Mouse (Mus musculus): ENCODE results near the gene Adam15.

The Adam15 gene

DNA sequence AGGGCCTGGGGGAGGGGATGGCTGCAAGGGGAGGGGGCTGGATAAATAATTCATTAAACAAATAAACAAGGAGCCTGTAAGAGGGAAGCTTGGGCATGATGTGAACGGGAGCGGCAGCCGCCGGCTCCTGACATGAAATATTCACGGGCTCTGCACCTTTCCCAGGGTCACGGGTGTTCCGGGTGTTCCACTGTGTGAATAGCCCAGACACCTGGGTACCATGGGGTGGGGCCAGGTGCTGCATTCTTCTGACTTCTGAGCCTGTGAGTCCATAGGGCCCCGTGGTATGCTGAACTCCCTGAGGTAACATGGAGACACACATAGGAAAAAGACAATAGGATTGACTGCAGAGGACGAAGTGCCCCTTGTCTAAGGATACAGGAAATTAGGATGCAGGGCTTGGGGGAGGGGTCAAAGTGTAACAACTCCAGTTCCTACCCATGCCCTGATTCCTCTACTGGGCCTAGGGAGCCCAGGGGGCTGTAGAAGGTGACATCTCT lies 22.4 kb downstream of the Adam15 start:
- DNase-seq (ENCODE audit: extremely low read depth, low read depth, low spot score) = no peak

DNA sequence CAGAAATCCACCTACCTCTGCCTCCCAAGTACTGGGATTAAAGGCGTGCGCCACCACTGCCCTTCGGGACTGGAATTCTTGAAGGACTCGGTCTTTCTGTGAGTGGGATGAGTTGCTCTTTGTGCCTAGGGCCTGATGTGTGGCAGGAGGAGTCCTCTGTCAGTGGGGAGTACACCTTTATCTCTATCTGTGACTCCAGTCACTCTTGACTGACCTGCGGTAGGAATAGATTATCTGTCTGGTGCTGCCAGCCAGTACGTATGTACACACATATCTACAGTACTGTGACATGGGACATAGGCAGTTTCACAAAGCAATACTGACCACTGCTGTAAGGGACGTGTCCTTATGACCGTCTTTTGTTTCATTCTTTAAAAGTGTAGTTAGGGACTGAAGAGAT lies 23.9 kb downstream of the Adam15 start:
- no peak for DNase-seq (ENCODE audit: extremely low read depth, low read depth, low spot score)

DNA sequence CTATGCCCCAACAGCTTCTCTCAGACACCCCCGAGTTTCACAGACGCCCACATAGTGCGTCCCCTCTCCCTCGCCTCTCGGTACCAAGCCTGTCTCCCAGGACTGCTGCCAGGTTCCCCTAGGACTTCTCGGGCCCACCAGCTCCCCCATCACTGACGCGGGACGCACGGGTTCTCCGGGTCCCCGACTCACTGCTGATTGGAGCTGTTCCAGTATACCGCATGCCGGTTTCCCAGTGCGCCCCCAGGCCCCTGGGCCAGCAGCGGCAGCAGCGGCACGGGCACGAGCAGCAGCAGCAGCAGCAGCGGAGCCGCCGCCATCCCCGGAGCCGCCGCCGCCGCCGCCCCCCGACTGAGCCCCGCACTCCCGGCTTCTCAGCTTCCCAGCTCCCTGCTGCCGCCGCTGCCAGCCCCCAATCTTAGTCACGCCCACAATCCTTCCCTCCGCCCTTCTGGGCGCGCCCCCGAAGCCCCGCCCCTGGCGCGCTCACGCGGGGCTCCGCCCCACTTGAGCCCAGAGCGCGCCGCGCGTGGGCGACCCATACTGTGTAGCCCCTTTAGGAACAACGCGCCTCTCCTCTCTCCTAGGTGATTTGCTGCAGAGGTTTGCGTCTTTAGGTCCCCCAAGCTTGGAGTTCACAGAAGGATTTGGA lies 27.2 kb downstream of the Adam15 start, which contains the start of gene Efna3:
Gene Efna3 (minus strand): TSS at position 452 of the 652 bp plus-strand sequence.
- DNase-seq (ENCODE audit: extremely low read depth, low read depth, low spot score) = no peak

DNA sequence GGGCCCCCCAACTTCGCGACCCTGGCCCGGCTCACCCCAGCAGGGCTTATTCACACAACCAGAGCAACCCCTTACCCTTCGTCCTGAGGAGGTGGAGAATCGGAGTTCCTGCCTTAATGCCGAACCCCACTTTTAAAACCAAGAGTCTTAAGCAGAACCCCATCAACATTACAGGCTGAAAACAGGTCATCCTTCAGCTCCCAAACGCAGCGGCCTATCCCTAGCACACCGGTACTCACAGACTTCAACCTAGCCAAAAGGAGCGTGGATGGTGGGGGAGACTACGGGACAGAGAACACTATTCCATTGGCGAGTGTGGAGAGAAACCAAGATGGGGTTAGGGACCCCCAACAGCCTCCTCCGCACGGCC lies 27.7 kb downstream of the Adam15 start:
- DNase-seq (ENCODE audit: extremely low read depth, low read depth, low spot score) = no peak

DNA sequence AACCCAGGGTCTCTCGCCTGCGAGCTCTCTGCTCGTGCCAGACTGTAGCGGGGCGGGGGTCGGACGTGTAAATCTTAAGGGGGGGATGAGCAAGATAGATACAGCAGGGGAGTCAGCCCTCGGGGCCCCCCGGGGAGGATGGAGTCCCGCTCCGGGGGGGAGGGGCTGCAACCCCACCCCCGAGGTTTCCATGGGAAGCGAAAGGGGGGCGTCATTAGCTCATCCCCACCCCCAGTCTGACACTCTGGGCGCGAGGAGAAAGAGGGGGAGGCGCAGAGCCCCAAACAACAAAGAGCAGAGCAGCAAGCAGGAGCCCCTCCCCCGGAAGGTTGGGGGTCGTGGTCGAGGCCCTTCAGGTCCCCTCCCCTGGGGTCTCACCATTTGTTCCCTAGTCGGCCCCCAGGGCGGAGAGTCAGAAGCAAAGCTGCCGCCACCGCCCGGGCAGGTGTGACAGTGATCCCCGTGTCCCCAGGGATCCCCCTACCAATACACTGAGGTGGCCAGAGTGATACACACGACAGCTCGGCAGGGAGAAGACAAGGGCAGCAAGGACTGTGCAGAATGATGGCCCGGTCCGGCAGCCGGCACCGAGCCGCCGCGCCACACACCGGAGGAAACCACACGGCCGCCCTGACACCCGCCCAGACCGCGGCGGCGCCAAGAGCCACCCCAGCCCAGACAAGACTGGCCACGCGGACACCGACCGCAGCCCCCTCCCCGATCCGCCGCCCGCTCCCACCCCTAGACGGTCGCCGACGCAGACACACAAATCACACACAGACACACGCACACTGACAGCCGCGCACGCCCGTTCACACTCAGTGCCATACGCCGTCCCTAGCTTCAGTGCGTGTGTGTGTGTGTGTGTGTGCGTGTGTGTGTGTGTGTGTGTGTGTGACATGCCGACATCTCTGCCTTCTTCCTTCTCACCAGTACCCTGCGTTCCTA lies 28.3 kb downstream of the Adam15 start:
- no peak for DNase-seq (ENCODE audit: extremely low read depth, low read depth, low spot score)

DNA sequence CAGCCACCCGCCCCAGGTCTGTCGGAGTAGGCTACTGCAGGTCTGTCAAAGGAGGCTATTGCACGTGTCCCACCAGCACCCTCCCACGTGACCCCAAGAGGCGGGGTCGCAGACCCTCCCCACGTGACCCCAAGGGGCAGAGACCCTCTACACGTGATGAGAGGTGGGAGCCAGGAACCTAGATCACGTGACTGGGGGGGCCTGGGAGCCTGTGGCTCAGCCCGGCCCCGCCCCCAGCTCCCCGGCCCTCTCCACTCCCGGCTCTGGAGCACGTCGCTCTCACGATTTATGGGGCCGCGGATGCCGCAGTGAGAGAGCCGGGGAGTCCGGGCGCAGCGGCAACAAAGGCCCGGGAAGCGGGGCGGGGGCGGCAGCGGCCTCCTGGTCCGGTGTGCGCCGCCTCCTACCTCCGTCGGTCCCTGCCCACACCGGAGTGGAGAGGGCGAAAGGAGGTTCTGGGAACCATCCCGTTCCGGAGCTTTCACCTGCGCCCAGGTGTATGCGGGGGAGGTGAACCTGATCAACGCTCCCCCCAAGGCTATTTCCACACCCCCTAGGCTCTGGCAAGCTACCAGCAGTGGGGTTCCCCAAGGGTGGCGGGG lies 29.1 kb downstream of the Adam15 start:
- DNase-seq (ENCODE audit: extremely low read depth, low read depth, low spot score) = no peak

GRCm38 (mm10) chr3:89319591-89320350 lies 30.0 kb downstream of the Adam15 start:
- DNase-seq (ENCODE audit: extremely low read depth, low read depth, low spot score) = no peak

GRCm38 (mm10) chr3:89318971-89319590 lies 30.7 kb downstream of the Adam15 start:
- no peak for DNase-seq (ENCODE audit: extremely low read depth, low read depth, low spot score)

DNA sequence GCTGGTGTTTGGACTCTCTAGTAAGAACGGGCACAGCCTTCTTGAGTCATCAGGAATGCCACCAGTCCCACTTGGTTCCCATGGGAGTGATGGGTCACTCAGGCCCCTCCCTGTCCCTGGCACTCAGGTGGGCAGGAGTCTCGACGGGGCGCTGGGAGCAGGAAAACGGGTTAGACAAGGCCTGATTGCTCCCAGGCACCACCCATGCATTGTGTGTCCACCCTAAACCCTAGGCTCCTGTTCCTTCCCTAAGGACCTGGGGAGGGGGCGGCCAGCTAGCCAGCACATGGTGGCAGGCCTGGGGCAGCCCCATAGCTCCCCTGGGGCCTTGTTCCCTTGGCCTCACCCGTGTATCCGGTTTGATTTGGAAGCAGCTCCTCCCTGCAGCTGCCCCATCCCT lies 31.5 kb downstream of the Adam15 start:
- DNase-seq (ENCODE audit: extremely low read depth, low read depth, low spot score) = no peak

DNA sequence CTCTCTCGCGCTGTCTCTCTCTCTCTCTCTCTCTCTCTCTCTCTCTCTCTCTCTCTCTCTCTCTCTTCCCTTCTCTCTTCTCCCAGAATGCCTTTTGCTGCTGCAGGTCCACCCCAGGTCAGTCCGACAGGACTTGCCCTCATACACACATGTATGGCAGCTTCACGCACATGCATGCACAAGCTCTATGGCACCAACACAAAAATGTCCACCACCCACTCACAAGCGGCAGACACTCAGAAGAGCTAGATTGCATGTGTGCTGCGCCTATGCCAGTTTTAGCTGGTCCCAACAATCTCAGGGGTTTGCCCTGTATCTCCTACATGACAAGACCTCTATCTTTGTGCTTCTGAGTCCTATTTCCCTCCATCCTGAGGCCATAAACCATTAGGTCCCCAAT lies 32.5 kb downstream of the Adam15 start:
- no peak for DNase-seq (ENCODE audit: extremely low read depth, low read depth, low spot score)

- no peak for DNase-seq (ENCODE audit: extremely low read depth, low read depth, low spot score)
Measured at GRCm38 (mm10) chr3:89316833-89317232, 33.0 kb downstream of the Adam15 start.

GRCm38 (mm10) chr3:89315930-89316831 lies 33.6 kb downstream of the Adam15 start:
- DNase-seq (ENCODE audit: extremely low read depth, low read depth, low spot score) = no peak

DNA sequence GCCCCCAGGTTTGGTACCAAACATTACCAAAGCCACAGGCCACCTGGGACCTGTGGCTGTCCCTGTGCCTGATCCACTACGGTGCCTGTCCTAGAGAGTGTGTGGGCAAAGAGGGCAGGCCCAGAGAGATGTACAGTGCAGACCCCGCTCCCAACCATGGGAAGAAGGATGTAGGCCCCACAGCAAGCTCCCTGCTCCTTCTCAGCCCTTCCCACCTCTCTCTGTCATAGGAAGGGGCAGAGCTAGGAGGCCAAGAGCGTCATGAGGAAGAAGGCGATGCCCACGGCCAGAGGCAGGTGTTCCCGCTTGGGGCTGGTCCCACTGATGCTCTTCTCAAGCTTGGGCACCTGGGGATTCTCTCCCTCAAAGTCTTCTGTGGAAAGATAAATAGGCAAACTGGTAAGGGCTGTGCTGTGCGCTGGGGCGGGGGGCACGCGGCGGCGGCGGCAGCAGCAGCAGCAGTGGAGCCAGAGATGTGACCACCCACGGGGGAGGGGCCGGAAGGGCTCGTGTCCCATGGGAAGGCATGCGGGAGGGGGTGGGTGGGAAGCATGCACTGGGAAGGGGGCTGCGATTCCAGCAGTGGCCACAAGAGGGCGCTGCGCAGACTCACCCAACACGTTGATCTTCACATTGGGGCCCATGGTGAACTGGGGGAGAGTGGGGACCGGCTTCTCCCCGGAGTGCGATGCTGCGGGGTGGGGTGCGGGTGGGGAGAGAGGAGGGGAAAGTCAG lies 34.4 kb downstream of the Adam15 start:
- no peak for DNase-seq (ENCODE audit: extremely low read depth, low read depth, low spot score)

- no peak for DNase-seq (ENCODE audit: extremely low read depth, low read depth, low spot score)
Measured at GRCm38 (mm10) chr3:89314791-89315190, 35.0 kb downstream of the Adam15 start.

DNA sequence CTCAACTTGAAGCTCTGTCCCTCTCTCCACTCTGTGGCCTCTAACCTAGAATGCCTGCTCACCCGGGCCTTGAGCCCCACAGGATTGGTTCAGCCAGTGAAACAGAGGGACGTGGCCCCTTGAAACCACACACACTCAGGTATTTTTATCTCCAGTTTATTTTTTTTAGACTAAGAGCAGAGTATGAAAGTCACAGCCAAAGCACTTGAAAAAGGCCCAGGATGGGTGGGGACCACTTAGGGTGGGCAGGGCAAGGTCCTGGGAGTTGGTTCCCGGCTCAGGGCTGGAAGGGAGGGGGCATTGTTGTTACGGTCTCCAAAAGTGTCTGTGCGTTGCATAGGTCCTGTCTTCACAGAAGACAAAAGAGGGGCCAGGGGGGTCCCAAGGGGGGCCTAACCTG lies 35.5 kb downstream of the Adam15 start:
- DNase-seq (ENCODE audit: extremely low read depth, low read depth, low spot score) = no peak

- no peak for DNase-seq (ENCODE audit: extremely low read depth, low read depth, low spot score)
Measured at GRCm38 (mm10) chr3:89308089-89308488, 41.7 kb downstream of the Adam15 start.

GRCm38 (mm10) chr3:89305551-89306325 lies 44.1 kb downstream of the Adam15 start:
- DNase-seq (ENCODE audit: extremely low read depth, low read depth, low spot score) = no peak

DNA sequence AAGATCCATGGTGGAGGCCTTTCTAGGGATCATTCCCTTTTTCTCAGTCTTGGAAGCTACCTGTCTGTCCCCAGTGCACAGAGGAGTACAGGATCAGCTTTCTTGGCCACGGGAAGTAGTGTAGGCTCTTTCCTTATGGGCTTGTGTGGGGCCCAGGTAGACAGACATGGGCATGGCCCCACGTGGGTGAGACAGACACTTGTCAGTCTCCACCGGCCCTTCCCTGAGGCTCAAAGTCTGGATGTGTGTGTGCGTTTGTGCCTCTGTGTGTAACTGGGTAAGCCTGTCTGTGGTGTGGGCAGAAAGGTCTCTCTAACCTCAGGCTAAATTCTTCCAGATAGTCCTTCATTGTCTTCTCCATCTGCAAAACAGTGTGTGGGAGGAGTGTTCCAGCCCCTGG lies 44.7 kb downstream of the Adam15 start:
- no peak for DNase-seq (ENCODE audit: extremely low read depth, low read depth, low spot score)

Data from fat pad, adult 2 months (tissue).